Mouse (Mus musculus): ENCODE results near the gene Fkbp4.

Gene Fkbp4

DNA sequence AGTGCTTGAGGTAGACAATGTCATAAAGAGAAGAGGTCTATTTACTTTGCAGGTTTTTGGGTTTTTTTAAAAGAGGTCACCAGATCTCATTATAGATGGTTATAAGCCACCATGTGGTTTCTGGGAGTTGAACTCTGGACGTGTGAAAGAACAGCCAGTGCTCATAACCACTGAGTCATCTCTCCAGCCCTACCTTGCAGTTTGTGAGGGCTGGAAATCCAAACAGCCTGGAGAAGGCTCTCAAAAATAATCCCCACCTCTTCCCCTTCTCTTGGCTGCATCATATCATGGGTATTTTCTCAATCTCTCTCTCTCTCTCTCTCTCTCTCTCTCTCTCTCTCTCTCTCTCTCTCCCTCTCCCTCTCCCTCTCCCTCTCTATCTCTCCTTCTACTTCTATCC, 47.8 kb downstream of the Fkbp4 start:
- 63% methylated on average over 1 of the region's 1 CpGs for WGBS

DNA sequence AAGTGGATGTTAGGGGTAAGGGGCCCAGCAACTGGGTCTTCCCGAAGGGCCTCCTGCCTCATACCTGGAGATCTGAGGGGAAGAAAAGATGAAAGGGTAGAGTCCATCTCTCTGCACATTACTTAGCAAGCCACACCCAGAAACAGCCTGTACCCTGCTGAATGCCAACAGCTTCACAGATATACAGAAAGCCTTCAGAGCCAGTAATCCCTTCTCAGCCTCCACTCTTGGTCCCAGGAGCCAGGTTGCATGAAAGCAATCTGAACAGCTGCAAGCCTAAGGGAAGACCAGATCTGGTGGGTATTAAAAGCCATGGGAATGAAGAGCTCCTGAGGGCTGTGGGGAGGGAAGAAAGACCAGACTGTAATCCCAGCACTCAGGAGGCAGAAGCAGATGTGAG, 49.3 kb downstream of the Fkbp4 start:
- 89% methylated on average over 1 of the region's 1 CpGs for WGBS

DNA sequence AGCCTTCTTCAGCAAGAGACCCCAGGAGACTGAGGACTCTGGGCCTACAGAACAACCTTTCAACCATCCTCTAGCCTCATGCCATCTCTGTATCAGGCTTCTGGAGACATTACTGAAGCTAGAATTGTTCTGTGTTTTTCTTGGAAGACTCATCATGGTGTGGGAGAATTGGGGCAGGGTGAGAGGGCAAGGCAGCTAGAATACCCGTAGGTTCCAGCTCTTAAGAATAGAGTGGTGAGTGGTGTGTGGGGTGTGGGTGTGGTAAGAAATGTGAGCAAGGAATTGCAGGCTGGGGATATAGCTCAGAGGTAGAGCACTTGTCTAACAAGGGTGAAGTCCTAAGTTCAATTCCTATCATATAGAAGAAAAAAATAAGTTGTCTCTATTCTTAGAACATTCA, 53.5 kb downstream of the Fkbp4 start:
- 58% methylated on average over 1 of the region's 1 CpGs for WGBS

DNA sequence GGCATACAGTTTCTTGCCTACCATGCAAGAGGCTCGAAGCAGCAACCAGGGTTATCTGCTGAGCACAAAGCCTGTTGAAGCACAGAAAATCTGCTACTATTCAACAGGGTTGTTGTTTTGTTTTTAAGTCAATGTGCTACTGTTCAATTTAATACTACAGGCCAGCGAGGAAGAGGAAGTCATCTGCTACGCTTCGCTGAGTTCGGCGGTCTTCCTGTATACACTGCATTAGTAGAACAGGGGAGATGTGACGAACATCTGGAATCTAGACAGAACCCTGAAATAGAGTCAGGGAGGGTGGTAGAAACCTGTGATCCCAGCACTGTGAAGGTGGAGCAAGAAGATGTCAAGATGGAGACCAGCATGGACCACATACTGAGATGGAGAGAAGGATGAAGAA, 54.7 kb downstream of the Fkbp4 start:
- WGBS = 85% methylated on average over 7 of the region's 7 CpGs

DNA sequence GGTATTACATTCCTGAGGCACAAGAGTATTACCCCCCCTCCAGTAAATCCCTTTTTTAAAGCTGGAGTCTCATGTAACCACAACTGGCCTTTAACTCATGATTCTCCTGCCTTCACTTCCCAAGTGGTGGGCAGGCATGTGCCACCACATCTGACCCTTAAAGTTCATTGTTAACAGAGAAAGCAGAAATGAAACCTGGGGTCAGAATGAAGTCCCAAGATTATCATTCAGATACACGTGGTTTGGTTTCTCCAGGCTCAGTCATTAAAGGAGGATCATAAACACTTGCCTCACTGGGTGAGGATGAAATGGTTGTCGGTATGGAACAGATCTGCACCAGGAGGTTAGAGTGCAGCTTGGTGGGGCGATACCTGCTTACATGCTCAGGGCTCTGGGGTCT, 57.2 kb downstream of the Fkbp4 start:
- WGBS = 85% methylated on average over 3 of the region's 3 CpGs

DNA sequence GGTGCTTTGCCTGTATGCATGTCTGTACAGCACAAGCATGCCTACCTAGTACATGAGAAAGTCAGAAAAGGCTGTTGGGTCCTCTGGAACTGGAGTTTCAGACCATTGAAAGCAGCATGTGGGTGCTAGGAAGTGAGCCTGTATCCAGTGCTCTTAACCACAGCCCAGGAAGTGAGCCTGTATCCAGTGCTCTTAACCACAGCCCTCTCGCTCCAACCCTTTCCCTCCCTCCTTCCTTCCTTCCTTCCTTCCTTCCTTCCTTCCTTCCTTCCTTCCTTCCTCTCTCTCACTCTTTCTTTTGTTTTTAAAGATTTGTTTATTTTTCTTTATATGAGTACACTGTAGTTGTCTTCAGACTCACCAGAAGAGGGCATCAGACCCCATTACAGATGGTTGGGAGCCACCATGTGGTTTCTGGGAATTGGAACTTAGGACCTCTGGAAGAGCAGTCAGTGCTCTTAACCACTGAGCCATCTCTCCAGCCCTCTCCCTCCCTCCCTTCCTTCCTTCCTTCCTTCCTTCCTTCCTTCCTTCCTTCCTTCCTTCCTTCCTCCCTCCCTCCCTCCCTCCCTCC, 57.8 kb downstream of the Fkbp4 start:
- WGBS = 63% methylated on average over 1 of the region's 1 CpGs

All from cerebral cortex, adult 2 months (tissue).